Mouse (Mus musculus) spleen, embryonic (tissue): Measurements from ENCODE around the gene Gabrq.

Experiments
- CTCF ChIA-PET: fragments of 350-600 bp; sonication (Branson Sonifier 250); formaldehyde crosslinking; loops from one replicate; lab custom pipeline; 2022; lab: Charles Lee

The Gabrq gene

DNA sequence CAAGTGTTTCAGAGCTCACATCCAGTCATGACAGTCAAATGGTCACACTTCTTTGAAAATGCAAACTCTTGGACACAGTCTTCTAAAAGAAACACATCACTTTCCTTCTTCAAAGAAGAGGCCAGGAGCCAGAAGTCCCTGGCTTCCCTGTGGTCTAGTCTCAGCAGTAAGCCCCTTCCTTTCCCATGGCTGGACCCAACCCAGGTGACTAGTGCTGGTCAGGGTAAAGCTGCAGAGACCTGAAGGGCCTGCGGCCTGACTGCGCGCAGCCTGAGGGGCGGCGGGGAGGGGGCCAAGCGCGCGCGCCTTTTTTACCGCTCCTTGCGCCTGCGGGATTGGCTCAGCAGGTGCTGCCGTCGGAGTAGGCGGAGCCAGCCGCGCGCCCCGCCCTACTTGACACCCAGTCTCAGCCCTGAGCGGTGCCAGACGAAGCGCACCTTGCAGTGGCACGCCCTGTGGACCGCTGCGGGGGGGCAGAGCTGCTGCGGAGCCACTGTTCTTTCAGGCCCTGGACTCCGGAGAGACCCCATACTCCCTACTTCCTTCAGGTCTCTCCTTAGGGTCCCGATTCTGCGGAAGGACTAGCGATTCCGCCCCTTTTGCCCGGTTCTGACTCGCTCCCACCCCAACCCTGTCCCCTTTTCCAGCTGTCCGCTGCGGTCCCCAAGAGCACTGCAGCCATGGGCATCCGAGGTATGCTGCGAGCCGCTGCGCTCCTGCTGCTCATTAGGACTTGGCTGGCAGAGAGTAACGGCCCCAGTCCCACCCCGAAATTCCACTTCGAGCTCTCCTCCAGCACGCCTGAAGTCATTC lies at the start of gene Gabrq:
Gene Gabrq (plus strand): TSS at position 403 of the 813 bp plus-strand sequence.
- CTCF ChIA-PET: no interaction called here

DNA sequence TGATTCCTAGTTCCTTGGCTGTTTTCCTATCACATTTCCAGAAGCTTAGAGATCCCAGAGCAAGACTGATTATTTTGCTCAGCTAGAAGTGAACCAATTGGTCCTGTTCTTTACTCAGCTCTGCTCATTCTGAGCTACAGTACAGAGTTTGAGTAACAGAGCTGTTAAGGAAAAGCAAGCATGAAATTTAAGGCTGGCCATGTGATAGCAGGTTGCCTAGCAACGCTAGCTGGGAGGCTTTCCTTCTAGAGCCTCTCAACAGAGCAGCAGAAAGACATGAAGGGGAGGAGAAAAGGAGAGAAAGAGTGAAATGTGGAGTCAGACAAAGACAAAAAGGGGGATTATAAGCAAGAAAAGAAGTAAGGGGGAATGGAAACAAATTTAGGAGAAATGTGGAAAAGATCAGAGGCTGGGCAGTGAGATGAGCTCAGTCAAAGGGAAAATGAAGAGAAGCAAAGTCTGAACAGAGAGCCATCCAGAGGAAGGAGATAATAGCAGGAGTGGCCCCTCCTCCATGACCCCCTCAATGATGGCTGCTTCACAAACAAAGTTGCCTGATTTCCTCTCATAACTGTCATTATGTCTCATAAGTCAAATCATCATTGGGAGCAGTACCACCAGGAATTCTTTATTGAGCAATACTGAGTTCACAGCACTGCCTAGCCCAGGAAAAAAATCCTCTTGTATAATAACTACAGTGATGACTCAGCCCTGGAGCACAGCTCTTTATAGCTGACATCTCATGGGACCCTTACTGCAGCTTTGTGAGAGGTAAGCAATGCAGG lies 36.0 kb upstream of the Gabrq start:
- CTCF ChIA-PET: no interaction called here

DNA sequence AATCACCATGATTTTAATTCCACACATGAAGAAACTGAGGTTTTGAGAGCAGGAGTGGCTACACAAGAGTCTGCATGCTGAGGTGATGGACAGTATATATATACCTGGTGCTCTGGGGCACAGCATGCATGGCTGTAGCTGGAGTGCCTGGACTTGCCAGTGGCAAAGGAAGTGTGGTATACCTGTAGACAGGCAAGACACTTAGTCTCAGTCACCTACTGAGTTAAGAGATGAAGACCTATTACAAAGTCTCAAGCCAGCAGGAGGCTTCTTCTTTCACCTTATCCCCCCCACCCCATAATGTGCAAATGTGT lies 35.5 kb upstream of the Gabrq start:
- CTCF ChIA-PET: no interaction called here

DNA sequence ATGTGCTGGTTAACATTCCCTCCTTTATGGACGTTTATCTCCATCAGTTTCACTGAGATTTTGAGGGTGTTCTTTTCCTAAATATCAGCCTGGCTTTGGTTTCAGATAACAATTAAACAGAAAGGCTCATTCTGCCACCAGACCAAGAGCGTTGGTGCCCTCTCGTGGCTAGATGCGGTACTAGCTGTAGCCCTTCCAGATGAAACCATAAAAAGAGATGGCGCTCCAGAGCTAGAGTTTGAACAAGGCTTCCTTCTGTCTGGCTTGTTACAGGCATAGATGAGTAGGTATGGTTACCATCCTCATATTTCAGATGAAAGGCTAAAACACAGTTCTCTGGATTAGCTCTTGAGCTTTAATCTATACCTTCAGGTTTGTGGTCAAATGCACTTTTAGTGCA lies 5.4 kb upstream of the Gabrq start:
- CTCF ChIA-PET: no interaction called here

DNA sequence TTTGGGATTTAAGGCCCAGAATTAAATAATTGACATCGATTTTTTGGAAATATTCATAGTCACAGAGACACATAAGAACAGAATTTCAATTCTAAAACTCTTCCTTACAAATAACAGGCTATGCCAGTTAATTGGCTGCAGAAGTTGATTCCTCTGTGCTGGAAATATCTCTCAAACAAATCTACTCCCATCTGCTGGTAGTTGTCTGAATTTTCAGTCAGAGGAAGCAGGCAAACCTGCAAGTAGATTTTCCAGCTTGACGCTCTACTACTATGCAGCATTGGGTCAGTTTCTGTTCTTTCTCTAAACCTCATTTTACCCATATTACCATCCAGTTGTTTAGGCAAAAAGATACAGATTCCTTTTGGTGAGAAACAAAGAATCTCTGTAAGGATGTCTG lies 1.7 kb upstream of the Gabrq start:
- CTCF ChIA-PET: no interaction called here

DNA sequence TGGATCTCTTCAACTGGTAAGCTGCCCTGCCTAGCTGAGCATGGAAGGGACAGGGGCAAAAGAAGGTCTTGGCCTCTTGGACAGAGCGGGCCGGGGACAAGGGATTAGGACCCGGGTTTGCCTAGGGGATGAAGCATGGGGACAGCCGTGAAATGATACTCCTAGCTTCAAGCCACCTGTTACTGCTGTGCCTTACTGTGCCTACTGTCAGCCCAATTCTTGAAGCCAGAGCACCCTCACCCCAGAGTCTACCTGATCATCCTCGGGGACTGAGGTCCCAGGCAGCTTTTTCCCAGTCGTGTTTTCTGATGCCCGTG lies 569 bp downstream of the Gabrq start:
- CTCF ChIA-PET: no interaction called here
